Mouse (Mus musculus): ENCODE measurements around the gene Slc6a16.

- TF ChIP-seq CTCF (IDR thresholded peaks at IDR 0.05; ENCODE audit: control insufficient read depth, insufficient read depth, insufficient read length) (no peak), MAX (IDR thresholded peaks at IDR 0.05) (no peak), CEBPB (IDR thresholded peaks at IDR 0.05; ENCODE audit: low read depth) (no peak), MYOG (IDR thresholded peaks at IDR 0.05; ENCODE audit: control insufficient read depth, extremely low read depth, insufficient read length) (no peak), USF1 (IDR thresholded peaks at IDR 0.05; ENCODE audit: low read depth) (no peak), MYOD1 (IDR thresholded peaks at IDR 0.05; ENCODE audit: control insufficient read depth, insufficient read length, low read depth) (no peak), FOSL1 (IDR thresholded peaks at IDR 0.05; ENCODE audit: insufficient read depth, low read length, poor library complexity, severe bottlenecking) (no peak)
These were observed 29.0 kb upstream of the Slc6a16 start, which contains the start of gene Dkkl1 for GRCm38 (mm10) chr7:45211851-45212251.
